Mouse (Mus musculus): ENCODE data around the gene Trp53i13. TPM values are rescaled to one million over a fixed set of nuclear protein-coding genes. Genes with fewer than 3 reads are reported as not detected.
"Not testable (repeated sequence)": the region's sequence is repeated elsewhere in the genome, so short reads cannot be mapped to it uniquely, and the experiment has no call there.

Trp53i13 gene
- polyA plus RNA-seq (2012; rRNA removed), result 11.6 and 16.6 TPM in 2 replicates

GRCm38 (mm10) chr11:77515637-77516552 is at the start of gene Trp53i13:
Gene Trp53i13, minus strand, starts transcription at chr11:77515980.
- DNase-seq (ENCODE audit: low read depth), result no peak
- TF ChIP-seq POLR2A (IDR thresholded peaks at IDR 0.05; ENCODE audit: borderline replicate concordance, extremely low read depth, insufficient read depth, insufficient read length, poor library complexity, severe bottlenecking) (no peak), CTCF (IDR thresholded peaks at IDR 0.05; ENCODE audit: borderline replicate concordance, extremely low read depth, insufficient read depth, insufficient read length) (no peak)

GRCm38 (mm10) chr11:77545261-77545660 is 29.5 kb upstream of the Trp53i13 start:
- no peak for DNase-seq (ENCODE audit: low read depth)
- no peak for TF ChIP-seq CTCF (IDR thresholded peaks at IDR 0.05; ENCODE audit: borderline replicate concordance, extremely low read depth, insufficient read depth, insufficient read length)
- no peak for TF ChIP-seq POLR2A (IDR thresholded peaks at IDR 0.05; ENCODE audit: borderline replicate concordance, extremely low read depth, insufficient read depth, insufficient read length, poor library complexity, severe bottlenecking)

- TF ChIP-seq POLR2A (IDR thresholded peaks at IDR 0.05; ENCODE audit: borderline replicate concordance, extremely low read depth, insufficient read depth, insufficient read length, poor library complexity, severe bottlenecking) (no peak), CTCF (IDR thresholded peaks at IDR 0.05; ENCODE audit: borderline replicate concordance, extremely low read depth, insufficient read depth, insufficient read length) (no peak)
- DNase-seq (ENCODE audit: low read depth), result no peak
These were observed 16.5 kb upstream of the Trp53i13 start for GRCm38 (mm10) chr11:77532202-77532846.

GRCm38 (mm10) chr11:77530862-77531261 is 15.1 kb upstream of the Trp53i13 start:
- TF ChIP-seq POLR2A (IDR thresholded peaks at IDR 0.05; ENCODE audit: borderline replicate concordance, extremely low read depth, insufficient read depth, insufficient read length, poor library complexity, severe bottlenecking) (no peak), CTCF (IDR thresholded peaks at IDR 0.05; ENCODE audit: borderline replicate concordance, extremely low read depth, insufficient read depth, insufficient read length) (no peak)
- DNase-seq (ENCODE audit: low read depth), result no peak

GRCm38 (mm10) chr11:77529644-77530043 is 13.9 kb upstream of the Trp53i13 start:
- no peak for DNase-seq (ENCODE audit: low read depth)
- TF ChIP-seq CTCF (IDR thresholded peaks at IDR 0.05; ENCODE audit: borderline replicate concordance, extremely low read depth, insufficient read depth, insufficient read length), result no peak
- TF ChIP-seq POLR2A (IDR thresholded peaks at IDR 0.05; ENCODE audit: borderline replicate concordance, extremely low read depth, insufficient read depth, insufficient read length, poor library complexity, severe bottlenecking), result no peak

- DNase-seq (ENCODE audit: low read depth), result not testable (repeated sequence)
These were observed 12.6 kb upstream of the Trp53i13 start for GRCm38 (mm10) chr11:77528420-77528819.

GRCm38 (mm10) chr11:77525804-77526486 is 10.2 kb upstream of the Trp53i13 start:
- TF ChIP-seq POLR2A (IDR thresholded peaks at IDR 0.05; ENCODE audit: borderline replicate concordance, extremely low read depth, insufficient read depth, insufficient read length, poor library complexity, severe bottlenecking) (no peak), CTCF (IDR thresholded peaks at IDR 0.05; ENCODE audit: borderline replicate concordance, extremely low read depth, insufficient read depth, insufficient read length) (no peak)
- no peak for DNase-seq (ENCODE audit: low read depth)

- TF ChIP-seq CTCF (IDR thresholded peaks at IDR 0.05; ENCODE audit: borderline replicate concordance, extremely low read depth, insufficient read depth, insufficient read length) (no peak), POLR2A (IDR thresholded peaks at IDR 0.05; ENCODE audit: borderline replicate concordance, extremely low read depth, insufficient read depth, insufficient read length, poor library complexity, severe bottlenecking) (no peak)
- DNase-seq (ENCODE audit: low read depth), result peak; percentile 71
These were observed 5.1 kb upstream of the Trp53i13 start for GRCm38 (mm10) chr11:77520601-77521529.

GRCm38 (mm10) chr11:77519043-77519442 is 3.3 kb upstream of the Trp53i13 start, which contains the start of gene Gm10392:
Gene Gm10392, minus strand, starts transcription at chr11:77519198.
- TF ChIP-seq CTCF (IDR thresholded peaks at IDR 0.05; ENCODE audit: borderline replicate concordance, extremely low read depth, insufficient read depth, insufficient read length), result no peak
- no peak for TF ChIP-seq POLR2A (IDR thresholded peaks at IDR 0.05; ENCODE audit: borderline replicate concordance, extremely low read depth, insufficient read depth, insufficient read length, poor library complexity, severe bottlenecking)

GRCm38 (mm10) chr11:77518051-77518798 is 2.4 kb upstream of the Trp53i13 start:
- no peak for TF ChIP-seq POLR2A (IDR thresholded peaks at IDR 0.05; ENCODE audit: borderline replicate concordance, extremely low read depth, insufficient read depth, insufficient read length, poor library complexity, severe bottlenecking)
- TF ChIP-seq CTCF (IDR thresholded peaks at IDR 0.05; ENCODE audit: borderline replicate concordance, extremely low read depth, insufficient read depth, insufficient read length), result no peak
- no peak for DNase-seq (ENCODE audit: low read depth)

More at GRCm38 (mm10) chr11:77519043-77519442, 3.3 kb upstream of the Trp53i13 start, which contains the start of gene Gm10392:
- DNase-seq (ENCODE audit: low read depth), result no peak
